Mouse (Mus musculus): Measurements from ENCODE around the gene Shd. TPM values are rescaled to one million over a fixed set of nuclear protein-coding genes. Genes with fewer than 3 reads are reported as not detected.

The Shd gene
- polyA plus RNA-seq, 1 experiment from 2014 or later, result 44.8 TPM

GRCm38 (mm10) chr17:56011441-56011840 lies 41.2 kb downstream of the Shd start:
- Histone ChIP-seq H3K27me3 (ENCODE audit: control insufficient read depth, insufficient read depth, low read length) (no peaks in the 10 kb centered on the region), H3K4me1 (ENCODE audit: control insufficient read depth, insufficient read depth, low read length) (peaks cover 15% of the 10 kb centered on the region), H3K27ac (replicated peaks; ENCODE audit: low read depth, low read length) (no peak overlapping the region), H3K9me3 (ENCODE audit: control insufficient read depth, low read length) (no peaks in the 10 kb centered on the region; the same call in 1 of the 2 replicates), H3K9ac (ENCODE audit: low read length) (no peak overlapping the region), H3K4me2 (ENCODE audit: low read depth, severe bottlenecking) (no peak overlapping the region), H3K36me3 (ENCODE audit: control insufficient read depth, insufficient read depth, low read length) (peaks cover 22% of the 10 kb centered on the region), H3K4me3 (ENCODE audit: low read depth, low read length) (no peak overlapping the region)
- 90% methylated on average over 7 of the region's 7 CpGs for WGBS
- DNase-seq (ENCODE audit: low spot score) (no peak), ATAC-seq (ENCODE audit: insufficient number of reproducible peaks, low FRiP score, low TSS enrichment, low read depth) (no peak)

- no peak for ATAC-seq (ENCODE audit: insufficient number of reproducible peaks, low FRiP score, low TSS enrichment, low read depth)
- DNase-seq (ENCODE audit: low spot score), result no peak
- 92% methylated on average over 9 of the region's 9 CpGs for WGBS
- Histone ChIP-seq H3K9ac (ENCODE audit: low read length) (no peak overlapping the region), H3K27ac (replicated peaks; ENCODE audit: low read depth, low read length) (no peak overlapping the region), H3K4me1 (ENCODE audit: control insufficient read depth, insufficient read depth, low read length) (peaks cover 3% of the 10 kb centered on the region), H3K27me3 (ENCODE audit: control insufficient read depth, insufficient read depth, low read length) (no peaks in the 10 kb centered on the region), H3K4me2 (ENCODE audit: low read depth, severe bottlenecking) (no peak overlapping the region), H3K36me3 (ENCODE audit: control insufficient read depth, insufficient read depth, low read length) (peaks cover 41% of the 10 kb centered on the region), H3K4me3 (ENCODE audit: low read depth, low read length) (no peak overlapping the region), H3K9me3 (ENCODE audit: control insufficient read depth, low read length) (no peaks in the 10 kb centered on the region)
These were observed 45.0 kb downstream of the Shd start for GRCm38 (mm10) chr17:56015293-56015692.

DNA sequence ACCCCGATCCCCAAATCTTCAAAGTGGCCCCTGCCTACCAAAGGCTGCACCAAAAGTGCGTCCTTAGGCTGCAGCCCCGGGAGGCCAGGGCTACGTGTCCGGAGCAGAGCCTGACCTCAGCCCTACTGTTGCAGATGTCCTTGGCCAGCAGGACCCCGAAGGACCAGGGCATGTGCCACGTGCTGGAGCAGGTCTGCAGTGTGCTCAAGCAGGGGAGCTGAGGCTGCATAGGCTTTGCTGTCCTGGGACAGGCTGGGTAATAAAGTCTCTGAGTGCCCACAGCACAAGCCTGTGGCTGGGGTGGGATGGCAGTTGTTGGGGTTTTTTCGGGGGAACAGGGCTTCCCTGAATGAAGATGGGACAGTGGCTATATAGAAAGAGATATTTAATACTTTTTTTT lies 46.1 kb downstream of the Shd start:
- Histone ChIP-seq H3K27me3 (ENCODE audit: control insufficient read depth, insufficient read depth, low read length) (no peaks in the 10 kb centered on the region), H3K4me3 (ENCODE audit: low read depth, low read length) (no peak overlapping the region), H3K4me1 (ENCODE audit: control insufficient read depth, insufficient read depth, low read length) (no peaks in the 10 kb centered on the region), H3K36me3 (ENCODE audit: control insufficient read depth, insufficient read depth, low read length) (peaks cover 50% of the 10 kb centered on the region), H3K9me3 (ENCODE audit: control insufficient read depth, low read length) (no peaks in the 10 kb centered on the region), H3K27ac (replicated peaks; ENCODE audit: low read depth, low read length) (no peak overlapping the region), H3K4me2 (ENCODE audit: low read depth, severe bottlenecking) (no peak overlapping the region), H3K9ac (ENCODE audit: low read length) (no peak overlapping the region)
- ATAC-seq (ENCODE audit: insufficient number of reproducible peaks, low FRiP score, low TSS enrichment, low read depth), result no peak
- WGBS, result 89% methylated on average over 8 of the region's 8 CpGs
- no peak for DNase-seq (ENCODE audit: low spot score)

DNA sequence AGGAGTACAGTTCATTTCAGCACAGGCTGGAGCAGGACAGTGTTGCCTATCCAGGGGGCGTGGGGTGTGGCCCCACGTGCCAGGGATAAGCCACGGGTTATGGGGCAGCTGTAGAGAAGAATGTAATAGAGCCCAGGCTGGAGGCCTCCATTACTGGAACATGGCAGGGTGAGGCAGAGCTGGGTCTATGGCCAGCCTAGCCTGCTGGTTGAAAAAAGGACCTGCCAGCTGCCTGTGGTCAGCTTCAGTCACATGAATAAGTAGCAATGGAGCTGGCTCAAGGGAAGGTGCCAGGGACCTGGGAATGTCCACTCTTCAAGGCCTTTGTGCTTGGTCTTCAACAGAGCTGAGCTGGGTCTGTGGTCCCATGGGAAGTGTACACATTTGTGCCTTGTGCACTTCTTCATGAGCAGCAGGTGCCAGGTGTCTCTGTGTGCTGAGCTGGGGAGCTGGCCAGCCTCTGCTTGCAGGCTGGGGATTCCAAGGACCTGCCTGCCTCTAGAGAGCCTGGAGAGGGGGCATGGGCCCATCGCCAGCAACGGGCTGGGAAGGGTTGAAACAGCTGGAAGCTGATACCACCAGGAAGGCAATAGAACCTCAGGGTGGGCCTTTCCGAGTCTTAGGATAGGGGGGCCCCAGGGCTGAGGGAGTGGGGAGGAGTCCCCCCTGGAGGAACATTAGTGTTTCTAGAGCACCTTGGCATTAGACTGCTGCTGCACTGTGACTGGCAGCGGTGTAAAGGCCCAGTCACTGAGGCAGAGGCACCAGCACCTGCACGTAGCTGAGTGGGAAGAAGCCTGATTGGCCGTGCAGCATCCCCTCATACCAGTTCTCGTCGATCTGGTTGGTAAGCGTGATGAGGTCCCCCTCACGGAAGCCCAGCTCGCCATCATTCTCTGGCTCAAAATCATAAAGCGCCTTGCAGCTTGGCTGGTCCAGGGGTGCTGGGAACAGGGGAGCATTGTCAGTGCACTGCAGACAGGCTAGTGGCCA lies 46.8 kb downstream of the Shd start:
- ATAC-seq (ENCODE audit: insufficient number of reproducible peaks, low FRiP score, low TSS enrichment, low read depth), result no peak
- no peak overlapping the region for H3K4me3 ChIP-seq (ENCODE audit: low read depth, low read length)
- H3K4me1 ChIP-seq (ENCODE audit: control insufficient read depth, insufficient read depth, low read length), result no peaks in the 10 kb centered on the region
- DNase-seq (ENCODE audit: low spot score), result no peak
- H3K27me3 ChIP-seq (ENCODE audit: control insufficient read depth, insufficient read depth, low read length), result no peaks in the 10 kb centered on the region
- no peak overlapping the region for H3K4me2 ChIP-seq (ENCODE audit: low read depth, severe bottlenecking)
- no peak overlapping the region for H3K9ac ChIP-seq (ENCODE audit: low read length)
- H3K27ac ChIP-seq (replicated peaks; ENCODE audit: low read depth, low read length), result no peak overlapping the region
- 88% methylated on average over 15 of the region's 15 CpGs for WGBS
- peaks cover 45% of the 10 kb centered on the region for H3K36me3 ChIP-seq (ENCODE audit: control insufficient read depth, insufficient read depth, low read length)
- H3K9me3 ChIP-seq (ENCODE audit: control insufficient read depth, low read length), result no peaks in the 10 kb centered on the region

- Histone ChIP-seq H3K9me3 (ENCODE audit: control insufficient read depth, low read length) (no peaks in the 10 kb centered on the region), H3K4me2 (ENCODE audit: low read depth, severe bottlenecking) (no peak overlapping the region), H3K27ac (replicated peaks; ENCODE audit: low read depth, low read length) (no peak overlapping the region), H3K4me3 (ENCODE audit: low read depth, low read length) (no peak overlapping the region), H3K9ac (ENCODE audit: low read length) (no peak overlapping the region), H3K36me3 (ENCODE audit: control insufficient read depth, insufficient read depth, low read length) (peaks cover 44% of the 10 kb centered on the region), H3K27me3 (ENCODE audit: control insufficient read depth, insufficient read depth, low read length) (no peaks in the 10 kb centered on the region), H3K4me1 (ENCODE audit: control insufficient read depth, insufficient read depth, low read length) (no peaks in the 10 kb centered on the region)
- DNase-seq (ENCODE audit: low spot score), result no peak
- ATAC-seq (ENCODE audit: insufficient number of reproducible peaks, low FRiP score, low TSS enrichment, low read depth), result no peak
- 86% methylated on average over 7 of the region's 7 CpGs for WGBS
These were observed 47.6 kb downstream of the Shd start for GRCm38 (mm10) chr17:56017848-56018247.

DNA sequence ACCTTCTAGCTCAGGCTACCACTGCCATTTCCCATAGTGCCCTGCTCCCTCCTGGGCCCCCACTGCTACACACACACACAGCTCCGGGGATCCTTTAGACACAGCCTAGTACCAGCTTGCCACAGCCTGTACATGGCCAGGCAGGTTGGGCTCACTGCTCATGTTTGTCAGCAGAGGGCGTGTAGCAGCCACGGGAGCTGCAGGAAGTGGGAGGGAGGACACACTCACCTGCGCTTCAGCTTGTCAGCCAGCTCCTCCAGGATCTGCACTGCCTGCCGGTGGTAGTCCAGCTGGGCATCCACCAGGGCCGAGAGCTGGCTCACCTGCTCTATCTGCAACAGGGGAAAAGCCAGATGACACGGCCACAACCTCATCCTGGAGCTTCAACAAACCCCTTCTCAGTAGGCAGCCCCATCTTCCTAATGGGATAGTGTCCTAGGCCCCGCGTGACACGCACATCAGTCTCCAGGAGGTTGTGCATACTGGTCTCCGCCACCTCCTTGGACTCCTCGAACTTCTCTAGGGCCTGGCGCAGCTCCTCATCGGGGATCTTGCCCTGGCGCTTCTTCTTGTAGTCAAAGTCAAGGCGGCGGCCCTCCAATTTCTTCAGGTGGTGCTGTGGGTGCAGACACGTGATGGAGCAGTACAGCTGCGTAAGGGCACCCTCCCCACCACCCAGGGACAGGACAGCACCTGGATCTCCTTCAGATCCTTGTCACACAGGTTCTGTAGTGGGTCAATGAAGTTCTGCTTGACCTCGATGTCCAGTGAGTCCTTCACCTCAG lies 48.3 kb downstream of the Shd start:
- Histone ChIP-seq H3K4me3 (ENCODE audit: low read depth, low read length) (no peak overlapping the region), H3K9me3 (ENCODE audit: control insufficient read depth, low read length) (no peaks in the 10 kb centered on the region), H3K27ac (replicated peaks; ENCODE audit: low read depth, low read length) (no peak overlapping the region), H3K27me3 (ENCODE audit: control insufficient read depth, insufficient read depth, low read length) (no peaks in the 10 kb centered on the region), H3K4me1 (ENCODE audit: control insufficient read depth, insufficient read depth, low read length) (no peaks in the 10 kb centered on the region), H3K36me3 (ENCODE audit: control insufficient read depth, insufficient read depth, low read length) (peaks cover 42% of the 10 kb centered on the region), H3K9ac (ENCODE audit: low read length) (no peak overlapping the region), H3K4me2 (ENCODE audit: low read depth, severe bottlenecking) (no peak overlapping the region)
- DNase-seq (ENCODE audit: low spot score) (no peak), ATAC-seq (ENCODE audit: insufficient number of reproducible peaks, low FRiP score, low TSS enrichment, low read depth) (0 out of 2 replicates have a peak, but pooled peaks have one; percentile 6)
- WGBS, result 77% methylated on average over 20 of the region's 20 CpGs

- H3K9me3 ChIP-seq (ENCODE audit: control insufficient read depth, low read length), result no peaks in the 10 kb centered on the region
- ATAC-seq (ENCODE audit: insufficient number of reproducible peaks, low FRiP score, low TSS enrichment, low read depth) (no peak), DNase-seq (ENCODE audit: low spot score) (no peak)
- no peak overlapping the region for H3K9ac ChIP-seq (ENCODE audit: low read length)
- H3K27me3 ChIP-seq (ENCODE audit: control insufficient read depth, insufficient read depth, low read length), result no peaks in the 10 kb centered on the region
- H3K4me1 ChIP-seq (ENCODE audit: control insufficient read depth, insufficient read depth, low read length), result no peaks in the 10 kb centered on the region
- H3K4me2 ChIP-seq (ENCODE audit: low read depth, severe bottlenecking), result no peak overlapping the region
- peaks cover 35% of the 10 kb centered on the region; the same call in 1 of the 2 replicates for H3K36me3 ChIP-seq (ENCODE audit: control insufficient read depth, insufficient read depth, low read length)
- H3K4me3 ChIP-seq (ENCODE audit: low read depth, low read length), result no peak overlapping the region
- H3K27ac ChIP-seq (replicated peaks; ENCODE audit: low read depth, low read length), result no peak overlapping the region
- WGBS, result 92% methylated on average over 6 of the region's 6 CpGs
These were observed 50.3 kb downstream of the Shd start for GRCm38 (mm10) chr17:56020400-56021084.
